Mouse (Mus musculus) G1E (cell line): ENCODE results near the gene Col6a4.

Experiments used
- CTCF ChIP-seq: IDR thresholded peaks from 2 replicates; pipeline ENCODE4 v1.5.1; 2012; ENCODE audit warnings: low read depth, low read length, inconsistent platforms, mixed read lengths
- GATA1 ChIP-seq: IDR thresholded peaks from 2 replicates; pipeline ENCODE4 v1.6.1; 2012; ENCODE audit warnings: borderline replicate concordance, low read length, inconsistent platforms, mixed read lengths
- TAL1 ChIP-seq: conservative IDR thresholded peaks from 2 replicates; pipeline ENCODE4 v1.6.1; 2012; ENCODE audit warnings: low read depth, low read length, inconsistent platforms, mixed read lengths

DNA sequence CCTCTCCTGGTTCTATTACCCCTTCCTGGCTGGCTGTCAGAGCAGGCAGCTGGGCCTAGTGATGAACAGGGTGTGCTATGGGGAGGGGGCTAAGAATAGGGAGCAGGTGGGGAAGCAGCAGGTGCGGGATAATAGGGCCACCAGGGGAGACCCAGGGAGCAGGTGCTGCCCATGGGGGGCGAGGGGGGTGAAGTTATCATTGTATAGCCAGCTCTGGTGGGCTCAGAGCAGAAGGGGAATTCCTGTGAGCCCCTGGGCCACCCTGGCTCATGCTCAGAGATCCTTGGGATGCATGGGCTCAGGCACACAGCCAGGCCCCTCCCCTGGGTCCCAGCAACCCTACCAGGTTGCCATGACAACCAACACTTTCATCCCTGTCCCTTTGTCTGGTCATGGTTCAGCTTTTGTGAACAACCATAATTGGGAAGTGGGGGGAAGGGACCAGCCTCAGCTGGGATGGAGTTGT lies 30.2 kb upstream of the Col6a4 start:
- TF ChIP-seq CTCF (no peak), TAL1 (no peak), GATA1 (no peak)
